Mouse (Mus musculus): Measurements from ENCODE around the gene Slc16a11. TPM values are rescaled to one million over a fixed set of nuclear protein-coding genes. Genes with fewer than 3 reads are reported as not detected.

The Slc16a11 gene
- total RNA-seq, 2 experiments from 2014 or later, result 35.2 to 47.0 TPM

DNA sequence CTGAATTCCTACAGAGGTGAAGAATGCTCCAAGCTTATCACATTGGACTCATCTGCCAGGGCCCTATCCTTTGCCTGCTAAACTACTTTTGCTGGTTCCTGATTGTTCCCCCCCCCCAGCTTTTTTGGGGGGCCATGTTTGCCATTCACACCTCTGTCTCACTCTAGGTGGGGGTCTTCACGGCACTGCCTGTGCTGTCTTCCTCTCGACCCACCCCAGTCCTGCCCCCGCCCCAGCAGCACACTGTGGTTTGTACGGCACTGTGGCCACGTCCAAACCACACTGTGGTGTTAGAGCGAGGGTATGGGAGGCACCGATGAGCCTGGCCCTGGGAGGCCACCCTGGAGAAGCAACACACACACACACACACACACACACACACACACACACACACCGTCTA is 21.9 kb downstream of the Slc16a11 start:
- DNase-seq (ENCODE audit: low spot score in 2 of 2), result no peak
- no peak overlapping the region for H3K27ac ChIP-seq
- H3K4me3 ChIP-seq, result no peak overlapping the region
- TF ChIP-seq CTCF (conservative IDR thresholded peaks at IDR 0.05), result no peak

DNA sequence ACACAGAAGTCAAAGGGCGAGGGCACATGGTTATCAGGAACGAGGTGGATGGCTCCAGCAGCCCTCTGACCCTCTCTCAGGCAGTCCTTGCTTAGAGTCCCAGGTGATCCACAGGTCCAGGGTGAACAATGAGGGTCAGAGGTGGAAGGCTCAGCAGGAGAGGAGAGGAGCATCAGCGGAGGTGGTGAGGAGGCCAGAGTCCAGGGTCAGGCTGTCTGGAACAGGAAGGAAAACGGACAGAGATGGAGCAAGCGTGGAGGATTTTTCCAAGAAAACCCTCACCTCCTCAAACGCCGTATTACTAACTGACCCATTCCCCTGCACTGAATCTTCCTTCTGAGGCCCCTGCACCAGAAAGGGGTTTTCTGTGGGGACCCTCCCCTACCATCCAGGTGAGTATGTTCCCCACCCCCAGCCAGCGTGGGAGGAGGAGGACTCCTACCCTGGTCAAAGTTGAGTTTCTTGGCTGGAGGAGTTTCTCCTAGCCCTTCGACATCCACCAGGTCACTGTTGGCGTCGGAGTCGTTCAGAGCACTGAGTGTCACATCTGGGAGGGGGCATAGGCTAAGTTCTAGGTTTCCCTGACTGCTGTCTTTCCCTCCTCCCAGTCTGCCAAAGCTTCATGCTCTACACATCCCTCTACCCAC is 22.8 kb downstream of the Slc16a11 start:
- no peak overlapping the region for H3K4me3 ChIP-seq
- TF ChIP-seq CTCF (conservative IDR thresholded peaks at IDR 0.05), result no peak
- H3K27ac ChIP-seq, result 0 out of 2 replicates have a peak overlapping the region, but pooled peaks have one; percentile 2
- no peak for DNase-seq (ENCODE audit: low spot score in 2 of 2)

DNA sequence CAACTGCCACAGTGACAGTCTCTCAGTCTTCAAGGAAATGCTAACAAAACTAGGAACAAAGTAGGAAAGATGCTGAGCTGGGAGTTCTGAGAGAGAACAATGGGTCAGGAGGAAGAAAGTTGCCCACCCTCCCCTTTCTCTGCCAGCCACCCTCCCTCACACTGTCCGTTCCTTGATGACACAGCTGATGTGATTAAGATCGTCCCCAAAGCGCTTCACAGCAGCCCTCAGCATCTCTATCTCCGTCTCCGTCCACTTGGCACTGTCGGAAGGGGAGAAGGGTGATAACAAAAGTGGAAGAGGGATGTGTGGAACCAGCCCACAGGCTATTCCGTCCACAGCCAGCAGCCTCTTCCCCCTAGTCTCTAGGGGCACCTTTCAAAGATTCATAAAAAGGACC is 24.2 kb downstream of the Slc16a11 start:
- no peak for DNase-seq (ENCODE audit: low spot score in 2 of 2)
- no peak for TF ChIP-seq CTCF (conservative IDR thresholded peaks at IDR 0.05)
- Histone ChIP-seq H3K4me3 (peak overlapping the region; percentile 67), H3K27ac (peak overlapping the region; percentile 95)

DNA sequence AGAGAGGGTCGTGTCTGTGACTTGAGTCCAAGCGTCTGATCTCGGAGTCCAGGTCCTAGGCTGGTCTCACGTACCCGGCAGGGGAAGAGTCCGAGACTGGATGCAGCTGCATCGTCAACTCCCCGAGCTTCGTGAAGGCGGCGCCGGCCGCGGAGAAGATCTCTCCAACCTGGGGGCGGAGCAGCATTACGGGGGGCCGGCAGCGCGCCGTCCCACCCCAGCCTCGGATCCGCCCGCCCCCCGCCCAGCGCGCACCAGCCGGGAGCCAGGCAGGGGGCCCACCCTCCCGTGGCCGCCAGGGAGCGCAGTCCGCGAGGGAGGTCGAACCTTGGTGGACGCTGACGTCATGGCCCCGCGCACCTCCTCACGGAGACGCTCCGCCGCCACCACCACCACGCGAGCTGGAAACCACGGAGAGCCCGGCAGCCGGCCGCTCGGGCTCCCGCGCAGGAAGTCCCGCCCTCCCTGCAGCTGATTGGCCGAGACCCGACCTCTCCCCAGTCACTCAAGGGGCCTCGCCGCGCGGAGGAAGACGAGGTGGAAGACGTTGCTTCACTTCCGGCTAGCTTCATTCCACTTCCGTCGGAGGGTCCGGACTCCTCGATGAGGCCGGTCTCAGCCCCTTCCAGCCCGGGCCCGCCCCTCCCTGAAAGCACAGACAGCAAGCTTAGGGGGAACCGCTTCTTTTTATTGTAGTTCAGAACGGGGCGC is 25.1 kb downstream of the Slc16a11 start, which contains the start of gene 0610010K14Rik:
Gene 0610010K14Rik (minus strand): TSS at position 458 of the 711 bp plus-strand sequence.
- DNase-seq (ENCODE audit: low spot score in 2 of 2), result peak; percentile 97 to 99
- peak within 1 kb of the TSS; percentile 95 for H3K27ac ChIP-seq
- H3K4me3 ChIP-seq, result peak within 1 kb of the TSS; percentile 67
- TF ChIP-seq CTCF (conservative IDR thresholded peaks at IDR 0.05), result peak; percentile 81

DNA sequence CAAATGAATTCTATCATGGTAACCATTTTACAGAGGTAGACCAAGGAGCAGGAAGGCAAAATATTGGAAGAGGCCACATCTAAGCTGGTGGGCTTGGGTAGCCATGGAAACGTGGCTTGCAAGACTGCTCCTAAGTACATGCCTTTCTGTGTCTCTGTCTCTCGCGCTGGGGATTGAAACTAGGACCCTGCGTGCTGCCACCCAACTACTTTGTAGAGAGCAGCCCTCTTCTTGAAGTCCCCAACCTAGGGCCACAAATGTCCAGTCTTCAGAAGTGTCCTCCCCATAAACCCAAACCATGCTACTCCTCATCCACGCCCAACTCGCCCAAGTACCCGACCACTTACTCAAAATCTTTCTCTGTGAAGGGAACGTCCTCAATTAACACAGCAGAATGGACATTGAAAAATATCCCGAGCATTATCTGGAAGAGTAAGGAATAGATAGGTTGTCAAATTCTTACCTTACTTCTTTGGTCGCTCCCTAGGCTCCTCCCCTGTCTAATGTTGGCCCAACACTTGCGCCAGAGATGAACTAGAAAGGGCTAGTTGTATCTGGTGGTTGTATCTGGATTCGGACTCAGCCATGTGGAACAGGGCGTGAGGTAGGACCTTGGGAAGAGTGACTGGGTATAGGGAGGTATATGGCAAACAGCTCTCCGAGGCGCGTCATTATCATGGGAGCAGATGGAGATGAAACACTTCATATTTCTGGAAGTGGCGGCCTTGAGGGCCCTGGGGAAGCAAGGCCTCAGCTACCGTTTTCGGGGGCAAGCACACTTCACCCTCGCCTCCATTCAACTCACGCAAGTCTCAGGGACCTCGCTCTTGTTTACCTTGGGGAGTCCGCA is 26.3 kb downstream of the Slc16a11 start:
- no peak for TF ChIP-seq CTCF (conservative IDR thresholded peaks at IDR 0.05)
- Histone ChIP-seq H3K4me3 (peak overlapping the region; percentile 67), H3K27ac (peak overlapping the region; percentile 95)
- DNase-seq (ENCODE audit: low spot score in 2 of 2), result no peak

DNA sequence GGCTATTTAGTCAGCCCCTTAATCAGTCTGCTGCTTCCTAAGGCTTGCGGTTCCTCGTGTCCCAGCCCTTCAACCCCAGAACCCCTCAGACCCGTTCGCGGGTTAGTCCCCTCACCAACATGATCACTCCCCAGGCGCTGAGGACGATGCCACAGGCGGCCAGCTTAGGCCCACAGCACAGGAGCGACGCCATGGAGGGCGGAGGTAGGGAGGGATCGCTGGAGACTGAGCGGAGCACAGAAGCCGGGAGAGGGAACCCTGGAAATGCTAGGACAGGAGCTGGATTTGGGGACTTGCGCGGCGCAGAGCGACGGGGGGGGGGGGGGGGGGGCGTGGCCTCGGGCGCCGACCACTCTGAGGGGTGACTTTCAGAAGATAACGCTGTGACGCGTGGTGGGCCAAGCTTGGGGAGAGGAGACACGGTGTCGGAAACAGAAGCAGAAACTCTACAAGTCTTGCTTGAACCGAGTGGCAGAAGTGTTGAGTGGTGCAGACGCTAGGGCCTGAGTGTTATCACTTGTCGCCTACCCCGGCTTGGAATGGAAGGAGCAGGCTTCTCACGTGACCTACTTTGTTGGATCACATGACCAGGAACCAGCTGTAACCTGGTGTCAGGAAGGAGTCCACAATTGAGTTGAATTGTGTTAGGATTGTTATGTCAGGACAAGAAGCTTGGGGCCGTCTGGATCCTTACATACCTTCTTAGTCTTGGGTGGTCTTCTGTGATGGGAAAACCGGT is 27.2 kb downstream of the Slc16a11 start, which contains the start of the genes Gm21988 and Rnasek:
Gene Gm21988 (minus strand): TSS at position 290 of the 739 bp plus-strand sequence.
Gene Rnasek (minus strand): TSS at position 302 of the 739 bp plus-strand sequence.
- TF ChIP-seq CTCF (conservative IDR thresholded peaks at IDR 0.05), result no peak
- Histone ChIP-seq H3K27ac (peak within 1 kb of the TSS; percentile 95), H3K4me3 (peak within 1 kb of the TSS; percentile 67)
- DNase-seq (ENCODE audit: low spot score in 2 of 2), result peak; percentile 79

DNA sequence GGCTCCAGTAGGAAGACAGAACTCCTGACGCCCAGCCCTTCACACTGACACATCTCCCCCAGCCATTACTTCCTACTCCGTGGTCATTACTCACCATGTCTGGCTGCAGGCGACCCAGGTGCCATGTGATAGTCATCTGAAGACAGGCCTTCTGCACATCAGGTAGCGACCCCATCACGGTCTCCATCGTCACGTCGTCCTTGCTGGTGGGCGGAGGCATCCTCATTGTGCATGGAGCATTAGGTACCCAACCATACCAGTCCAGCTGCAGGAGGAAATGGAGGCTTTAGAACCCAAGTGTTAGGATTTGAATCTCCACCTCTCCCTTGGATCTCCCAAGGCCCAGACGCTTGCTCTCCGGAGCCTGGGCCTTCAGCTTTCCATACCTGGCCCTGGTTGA is 30.0 kb downstream of the Slc16a11 start:
- no peak for TF ChIP-seq CTCF (conservative IDR thresholded peaks at IDR 0.05)
- DNase-seq (ENCODE audit: low spot score in 2 of 2), result no peak
- Histone ChIP-seq H3K4me3 (no peak overlapping the region), H3K27ac (no peak overlapping the region)

DNA sequence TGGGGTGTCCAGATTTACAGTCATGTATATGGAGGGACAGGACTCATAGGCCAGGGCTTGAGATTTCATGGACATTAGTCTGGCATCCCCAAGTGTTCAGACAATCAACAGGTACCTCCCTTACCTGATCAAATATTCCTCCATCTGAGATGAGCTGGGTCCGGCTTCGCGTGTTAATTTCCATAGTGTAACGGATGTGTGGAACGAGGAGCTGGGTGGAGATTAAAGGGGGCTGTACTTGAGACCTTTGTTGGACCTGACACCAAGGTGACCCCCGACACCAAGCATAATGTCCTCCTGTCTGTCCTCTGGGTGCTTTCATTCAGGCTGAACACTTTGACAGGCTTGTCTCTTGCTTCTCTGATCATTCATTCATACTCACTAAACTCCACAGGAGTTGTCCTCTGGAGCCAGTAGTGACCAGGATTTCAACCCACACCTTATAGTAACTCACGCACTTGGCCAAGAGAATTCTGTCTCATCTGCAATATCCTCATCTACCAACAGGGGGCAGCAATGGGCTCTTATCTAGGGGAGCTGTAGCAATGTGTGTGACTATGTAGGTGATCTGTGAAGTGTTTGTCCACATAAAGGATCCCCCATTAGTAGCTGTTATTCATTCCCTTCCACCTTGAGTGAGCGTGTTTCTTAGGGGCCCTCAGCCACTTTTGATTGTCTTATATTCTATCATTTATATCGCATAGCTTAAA is 34.7 kb downstream of the Slc16a11 start:
- DNase-seq (ENCODE audit: low spot score in 2 of 2), result peak in 1 of 2 experiments; percentile 81
- peak; percentile 91 for TF ChIP-seq CTCF (conservative IDR thresholded peaks at IDR 0.05)
- no peak overlapping the region for H3K27ac ChIP-seq

DNA sequence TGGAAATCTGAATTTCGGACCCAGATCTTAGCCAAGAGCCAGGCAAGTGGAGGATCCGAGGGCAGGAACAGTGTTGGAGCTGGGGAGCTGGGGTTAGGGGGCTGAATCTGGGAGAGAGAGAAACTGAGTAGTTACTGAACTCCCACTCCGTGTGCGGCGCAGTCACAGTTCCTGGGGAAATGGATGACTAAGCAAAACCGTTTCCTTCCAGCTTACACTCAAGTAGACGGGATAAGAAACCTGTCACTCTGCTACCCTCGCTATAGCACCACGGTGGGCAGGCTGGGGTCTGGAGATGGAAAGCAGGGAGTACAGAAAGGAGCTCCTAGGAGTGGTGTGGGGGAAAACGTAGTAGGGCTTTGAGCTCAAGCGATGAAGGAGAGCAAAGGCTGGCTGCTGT is 37.6 kb downstream of the Slc16a11 start:
- TF ChIP-seq CTCF (conservative IDR thresholded peaks at IDR 0.05), result no peak
- H3K4me3 ChIP-seq, result no peak overlapping the region
- DNase-seq (ENCODE audit: low spot score in 2 of 2), result no peak
- no peak overlapping the region for H3K27ac ChIP-seq

More for the DNA sequence above, 34.7 kb downstream of the Slc16a11 start:
- no peak overlapping the region for H3K4me3 ChIP-seq

DNA sequence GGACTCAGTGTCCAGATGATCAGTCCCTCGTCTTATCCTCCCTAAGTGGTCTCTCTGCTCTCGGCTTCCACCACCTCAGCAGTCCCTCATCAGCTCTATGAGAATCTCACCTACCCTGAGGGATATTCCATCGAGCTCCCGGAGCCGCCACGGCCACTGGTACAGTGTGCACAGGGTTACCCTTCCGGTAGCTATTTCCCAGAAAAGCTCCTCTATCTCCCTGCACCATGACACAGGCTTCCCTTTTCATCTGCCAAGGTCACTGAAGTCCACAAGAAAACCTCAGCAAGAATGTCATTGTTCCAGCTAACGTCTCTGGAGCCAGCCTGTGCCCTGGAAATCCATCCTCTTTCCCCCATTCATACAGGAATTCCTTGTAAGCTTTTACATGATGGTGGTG is 39.3 kb downstream of the Slc16a11 start:
- no peak for TF ChIP-seq CTCF (conservative IDR thresholded peaks at IDR 0.05)
- DNase-seq (ENCODE audit: low spot score in 2 of 2), result no peak
- H3K27ac ChIP-seq, result no peak overlapping the region
- no peak overlapping the region for H3K4me3 ChIP-seq

DNA sequence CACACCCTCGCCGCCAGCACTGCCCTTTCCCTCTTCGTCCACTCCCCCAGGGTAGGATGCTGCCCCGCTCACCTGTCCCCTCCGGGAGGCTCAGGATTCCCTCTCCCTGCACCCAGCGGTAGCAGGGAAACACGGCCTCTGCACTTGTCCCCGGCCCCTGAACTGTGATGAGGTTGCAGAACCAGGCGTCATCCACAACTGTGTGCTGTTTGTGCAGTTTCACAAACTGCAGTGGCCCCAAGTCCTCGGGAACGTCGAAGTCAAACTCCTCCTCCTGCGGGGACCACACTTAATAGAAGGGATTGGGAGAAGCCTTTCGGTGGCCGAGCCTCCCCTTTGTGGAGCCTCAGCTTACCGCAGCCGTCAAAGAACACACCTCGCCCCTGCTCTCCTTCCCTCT is 41.8 kb downstream of the Slc16a11 start:
- H3K27ac ChIP-seq, result no peak overlapping the region
- peak overlapping the region; percentile 40; the same call in 1 of the 2 replicates for H3K4me3 ChIP-seq
- no peak for TF ChIP-seq CTCF (conservative IDR thresholded peaks at IDR 0.05)
- no peak for DNase-seq (ENCODE audit: low spot score in 2 of 2)
